Mouse (Mus musculus) liver, adult 2 months (tissue): ENCODE results near the gene Ap5b1.

ENCODE experiments used
- CTCF ChIP-seq: fragments of 200-500 bp; IDR thresholded peaks from 2 replicates; pipeline ENCODE4 v1.5.1; 2011; ENCODE audit warnings: low read depth, low read length, control low read depth
- POLR2A ChIP-seq: fragments of 200-500 bp; IDR thresholded peaks from 2 replicates; pipeline ENCODE4 v1.6.1; 2011; ENCODE audit warnings: low read length, control low read depth; ENCODE audit not compliant: insufficient read depth; ENCODE audit errors: extremely low read depth

- TF ChIP-seq POLR2A: no peak
- no peak for TF ChIP-seq CTCF
These were observed 24.1 kb downstream of the Ap5b1 start for GRCm38 (mm10) chr19:5591888-5592287.
